Mouse (Mus musculus) small intestine, adult 2 months (tissue): Measurements from ENCODE around the gene Mdh2.

Source experiments
- CTCF ChIP-seq: fragments of 200-500 bp; IDR thresholded peaks from 2 replicates; pipeline ENCODE4 v1.5.1; 2012; ENCODE audit warnings: low read depth, mild to moderate bottlenecking, control low read depth, inconsistent platforms, low read length, moderate library complexity, mixed read lengths; ENCODE audit not compliant: insufficient replicate concordance, insufficient read length; ENCODE audit errors: extremely low read depth
- POLR2A ChIP-seq: fragments of 200-500 bp; IDR thresholded peaks from 2 replicates; pipeline ENCODE4 v1.6.1; 2012; ENCODE audit warnings: low read depth, mild to moderate bottlenecking, control low read depth, inconsistent platforms, low read length, moderate library complexity

- TF ChIP-seq POLR2A (no peak; the same call in 1 of the 2 replicates), CTCF (no peak)
These were observed 347 bp upstream of the Mdh2 start, which contains the start of gene Styxl1 for GRCm38 (mm10) chr5:135777796-135778470.
